Mouse (Mus musculus) liver, embryonic 14 days (tissue): ENCODE results near the gene Jade2. TPM values are rescaled to one million over a fixed set of nuclear protein-coding genes. Genes with fewer than 3 reads are reported as not detected.

Source experiments
- polyA plus RNA-seq: library from polyadenylated mRNA; depleted of rRNA; stranded (reverse); fragments of >200 nt; gene quantifications from 2 replicates; pipeline ENCODE4 v1.2.3, GENCODE M21; 2012; rRNA removed

Gene Jade2
- 0.71 and 0.81 TPM in 2 replicates for polyA plus RNA-seq

GRCm38 (mm10) chr11:51857081-51857671 lies at the start of gene Jade2:
Gene Jade2, minus strand, starts transcription at chr11:51857653.

Other genes with a start within 250 kb of the Jade2 start
- gene Nhp2, start 237.9 kb downstream of the Jade2 start, polyA plus RNA-seq, result 81.1 and 90.9 TPM in 2 replicates
- gene Rmnd5b, start 221.8 kb downstream of the Jade2 start, polyA plus RNA-seq, result 12.4 and 15.0 TPM in 2 replicates
- 1.0 and 1.3 TPM in 2 replicates for gene N4bp3, start 206.8 kb downstream of the Jade2 start, polyA plus RNA-seq
- gene D930048N14Rik, start 206.7 kb downstream of the Jade2 start, polyA plus RNA-seq, result 0.85 and 1.0 TPM in 2 replicates
- gene 0610009B22Rik, start 168.8 kb downstream of the Jade2 start, polyA plus RNA-seq, result 15.8 and 18.5 TPM in 2 replicates
- 3.2 and 4.5 TPM in 2 replicates for gene Sec24a, start 94.0 kb downstream of the Jade2 start, polyA plus RNA-seq
- gene Sar1b, start 94.0 kb downstream of the Jade2 start, polyA plus RNA-seq, result 34.7 and 45.1 TPM in 2 replicates
- gene Cdkn2aipnl, start 110.0 kb upstream of the Jade2 start, polyA plus RNA-seq, result 20.5 and 21.7 TPM in 2 replicates
- 60.5 and 72.8 TPM in 2 replicates for gene Ube2b, start 143.1 kb upstream of the Jade2 start, polyA plus RNA-seq
- gene Cdkl3, start 146.6 kb upstream of the Jade2 start, polyA plus RNA-seq, result 0.80 and 0.90 TPM in 2 replicates
- 25.3 and 26.8 TPM in 2 replicates for gene Ppp2ca, start 241.0 kb upstream of the Jade2 start, polyA plus RNA-seq